Mouse (Mus musculus) ES-Bruce4 (cell line): ENCODE results near the gene Spata21. TPM values are rescaled to one million over a fixed set of nuclear protein-coding genes. Genes with fewer than 3 reads are reported as not detected.

ENCODE experiments used
- H3K27ac ChIP-seq: 2 replicates; pipeline ENCODE4 v1.5.1; 2012; ENCODE audit warnings: low read length, inconsistent platforms; ENCODE audit not compliant: insufficient read depth
- H3K27me3 ChIP-seq: 2 replicates; pipeline ENCODE4 v1.6.1; 2012; ENCODE audit warnings: mild to moderate bottlenecking, low read length, inconsistent platforms; ENCODE audit not compliant: control insufficient read depth, poor library complexity, insufficient read depth, severe bottlenecking
- H3K36me3 ChIP-seq: 2 replicates; pipeline ENCODE4 v1.6.1; 2012; ENCODE audit warnings: inconsistent platforms, mild to moderate bottlenecking, low read length, moderate library complexity; ENCODE audit not compliant: control insufficient read depth, poor library complexity, insufficient read depth, severe bottlenecking
- H3K4me1 ChIP-seq: one replicate; pipeline ENCODE4 v1.8.1; 2011; ENCODE audit warnings: low read length; ENCODE audit not compliant: control insufficient read depth, insufficient read depth
- H3K4me3 ChIP-seq: 2 replicates; pipeline ENCODE4 v1.5.1; 2011; ENCODE audit warnings: low read depth, mild to moderate bottlenecking, low read length
- H3K9ac ChIP-seq: 2 replicates; pipeline ENCODE4 v1.6.1; 2012; ENCODE audit warnings: low read depth, mild to moderate bottlenecking, inconsistent platforms; ENCODE audit not compliant: poor library complexity, severe bottlenecking
- H3K9me3 ChIP-seq: replicated peaks from 2 replicates; pipeline ENCODE4 v1.6.1; 2012; ENCODE audit warnings: mild to moderate bottlenecking, low read length, inconsistent platforms; ENCODE audit not compliant: control insufficient read depth, poor library complexity, insufficient read depth, severe bottlenecking
- CTCF ChIP-seq: IDR thresholded peaks from one replicate; pipeline ENCODE4 v1.8.1; 2011; ENCODE audit warnings: low read depth, low read length
- EP300 ChIP-seq: IDR thresholded peaks from 2 replicates; pipeline ENCODE4 v1.6.1; 2011; ENCODE audit warnings: low read depth, low read length; ENCODE audit not compliant: insufficient read depth
- POLR2A ChIP-seq: IDR thresholded peaks from one replicate; pipeline ENCODE4 v1.8.1; 2011; ENCODE audit warnings: low read length; ENCODE audit not compliant: insufficient read depth
- polyA plus RNA-seq: library from polyadenylated mRNA; stranded (reverse); fragments of >200 nt; gene quantifications from 2 replicates; pipeline ENCODE4 v1.2.4, GENCODE M21; 2011; ENCODE audit warnings: low read depth; ENCODE audit not compliant: missing spikeins, insufficient read depth, insufficient read length

The Spata21 gene
- polyA plus RNA-seq, 1 experiment = not detected

GRCm38 (mm10) chr4:141053138-141053537 lies 35.0 kb upstream of the Spata21 start:
- Histone ChIP-seq H3K27ac (no peak overlapping the region), H3K4me3 (no peak overlapping the region), H3K4me1 (no peaks in the 10 kb centered on the region), H3K9me3 (no peaks in the 10 kb centered on the region), H3K9ac (no peak overlapping the region), H3K36me3 (no peaks in the 10 kb centered on the region), H3K27me3 (no peaks in the 10 kb centered on the region)
- TF ChIP-seq CTCF (no peak), POLR2A (no peak), EP300 (no peak)

GRCm38 (mm10) chr4:141053568-141054161 lies 34.5 kb upstream of the Spata21 start:
- H3K9ac ChIP-seq = no peak overlapping the region
- H3K4me1 ChIP-seq = no peaks in the 10 kb centered on the region
- H3K27ac ChIP-seq = no peak overlapping the region
- H3K36me3 ChIP-seq = no peaks in the 10 kb centered on the region
- H3K4me3 ChIP-seq = peak overlapping the region; percentile 22
- no peaks in the 10 kb centered on the region for H3K9me3 ChIP-seq
- no peak for TF ChIP-seq EP300
- no peak for TF ChIP-seq POLR2A
- TF ChIP-seq CTCF = no peak
- H3K27me3 ChIP-seq = no peaks in the 10 kb centered on the region

- peaks cover 4% of the 10 kb centered on the region for H3K4me1 ChIP-seq
- no peak overlapping the region for H3K9ac ChIP-seq
- H3K36me3 ChIP-seq = no peaks in the 10 kb centered on the region
These were observed 31.2 kb upstream of the Spata21 start for GRCm38 (mm10) chr4:141056970-141057369.

GRCm38 (mm10) chr4:141058835-141059234 lies 29.3 kb upstream of the Spata21 start:
- peaks cover 4% of the 10 kb centered on the region for H3K4me1 ChIP-seq
- no peaks in the 10 kb centered on the region for H3K36me3 ChIP-seq
- H3K27ac ChIP-seq = no peak overlapping the region
- no peak overlapping the region for H3K9ac ChIP-seq
- H3K27me3 ChIP-seq = no peaks in the 10 kb centered on the region
- no peak overlapping the region for H3K4me3 ChIP-seq
- TF ChIP-seq EP300 (no peak), CTCF (no peak), POLR2A (no peak)
- no peaks in the 10 kb centered on the region for H3K9me3 ChIP-seq

More at GRCm38 (mm10) chr4:141056970-141057369, 31.2 kb upstream of the Spata21 start:
- no peak overlapping the region for H3K27ac ChIP-seq
- no peak overlapping the region for H3K4me3 ChIP-seq
- no peaks in the 10 kb centered on the region for H3K27me3 ChIP-seq
- TF ChIP-seq POLR2A = no peak
- no peaks in the 10 kb centered on the region for H3K9me3 ChIP-seq

DNA sequence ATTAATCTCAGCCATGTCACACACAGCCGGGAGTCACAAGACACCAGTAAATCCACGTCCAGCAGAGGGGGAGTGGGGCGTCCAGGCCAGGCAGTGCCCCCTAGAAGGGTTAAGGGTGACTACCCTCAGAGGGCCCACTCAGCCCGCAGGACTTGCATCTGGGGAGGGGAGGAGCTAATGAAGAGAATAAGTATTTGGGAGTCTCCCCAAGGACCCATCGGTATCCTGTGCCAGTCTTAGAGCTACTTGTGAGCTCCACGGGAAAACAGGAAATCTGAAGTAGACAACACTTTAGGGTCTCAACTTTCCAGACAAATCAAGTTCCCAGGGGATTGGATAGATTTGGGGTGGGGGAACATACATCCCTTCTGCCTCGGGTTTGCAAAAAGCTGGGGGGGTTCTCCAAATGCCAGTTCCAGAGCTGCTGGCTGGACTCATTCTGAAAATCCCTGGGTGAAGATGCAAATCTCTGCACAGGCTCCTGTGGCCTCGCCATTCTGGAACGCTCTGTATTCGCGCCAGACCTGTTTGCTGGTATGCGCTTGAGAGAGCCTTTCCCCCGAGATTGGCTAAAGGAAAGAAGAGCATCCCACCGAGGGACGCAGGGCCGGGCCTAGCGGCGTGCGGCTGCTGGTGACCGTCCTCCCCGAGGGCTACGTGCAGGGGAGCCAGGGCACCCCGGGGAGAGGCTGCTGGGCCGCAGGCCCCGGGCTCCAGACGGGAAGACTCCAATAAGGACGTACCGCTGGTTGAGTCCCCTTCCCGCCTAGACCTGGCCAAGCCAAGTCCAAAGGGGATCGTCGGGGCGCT lies 28.3 kb upstream of the Spata21 start:
- Histone ChIP-seq H3K9me3 (no peaks in the 10 kb centered on the region), H3K4me1 (peaks cover 4% of the 10 kb centered on the region), H3K27me3 (no peaks in the 10 kb centered on the region), H3K4me3 (peak overlapping the region; percentile 95), H3K9ac (peak overlapping the region; percentile 89), H3K36me3 (no peaks in the 10 kb centered on the region), H3K27ac (peak overlapping the region; percentile 40)
- TF ChIP-seq POLR2A (no peak), EP300 (no peak), CTCF (no peak)
